Mouse (Mus musculus) embryonic facial prominence, embryonic 13.5 days (tissue): ENCODE data around the gene Cdkn2aipnl. TPM values are rescaled to one million over a fixed set of nuclear protein-coding genes. Genes with fewer than 3 reads are reported as not detected.

Experiments
- ATAC-seq: fragments of 200-750 bp; cut with Nextera tagmentation; 2 replicates; pipeline ENCODE4 v1.8.0; 2017; ENCODE audit warnings: low read depth; ENCODE audit not compliant: insufficient number of reproducible peaks, insufficient read depth, low FRiP score, low TSS enrichment
- H3K27ac ChIP-seq: fragments of 300-500 bp; sonication (generic); 2 replicates; pipeline ENCODE4 v1.5.1; 2015; ENCODE audit warnings: moderate library complexity, mild to moderate bottlenecking, inconsistent platforms
- H3K27me3 ChIP-seq: fragments of 300-500 bp; sonication (generic); 2 replicates; pipeline ENCODE4 v1.6.1; 2015; ENCODE audit warnings: mild to moderate bottlenecking, inconsistent platforms
- H3K36me3 ChIP-seq: fragments of 300-500 bp; sonication (generic); 2 replicates; pipeline ENCODE4 v1.6.1; 2015; ENCODE audit warnings: mild to moderate bottlenecking, inconsistent platforms
- H3K4me1 ChIP-seq: fragments of 300-500 bp; sonication (generic); 2 replicates; pipeline ENCODE4 v1.6.1; 2015; ENCODE audit warnings: inconsistent platforms
- H3K4me2 ChIP-seq: fragments of 300-500 bp; sonication (generic); 2 replicates; pipeline ENCODE4 v1.6.1; 2015; ENCODE audit warnings: moderate library complexity, mild to moderate bottlenecking, inconsistent platforms
- H3K4me3 ChIP-seq: fragments of 300-500 bp; sonication (generic); 2 replicates; pipeline ENCODE4 v1.5.1; 2015; ENCODE audit warnings: mild to moderate bottlenecking, inconsistent platforms
- H3K9ac ChIP-seq: fragments of 300-500 bp; sonication (generic); 2 replicates; pipeline ENCODE4 v1.6.1; 2015; ENCODE audit warnings: mild to moderate bottlenecking, inconsistent platforms
- H3K9me3 ChIP-seq: fragments of 300-500 bp; sonication (generic); 2 replicates; pipeline ENCODE4 v1.6.1; 2016; ENCODE audit warnings: inconsistent platforms
- WGBS: fragments of 180-500 bp; shearing (Covaris S2); methylation state at CpG from one replicate; pipeline ENCODE4 v1.1.7; 2015; ENCODE audit warnings: mixed read lengths; 5-methylcytosine and 5-hydroxymethylcytosine counted together
- polyA plus RNA-seq: library from polyadenylated mRNA; unstranded; fragments of >200 nt; fragmentation: Nextera tagmentation; extraction: Ambion mirVana; gene quantifications from 2 replicates; pipeline ENCODE4 v1.2.1, GENCODE M21; 2015

The Cdkn2aipnl gene
- polyA plus RNA-seq, 1 experiment from 2014 or later = 104 TPM

DNA sequence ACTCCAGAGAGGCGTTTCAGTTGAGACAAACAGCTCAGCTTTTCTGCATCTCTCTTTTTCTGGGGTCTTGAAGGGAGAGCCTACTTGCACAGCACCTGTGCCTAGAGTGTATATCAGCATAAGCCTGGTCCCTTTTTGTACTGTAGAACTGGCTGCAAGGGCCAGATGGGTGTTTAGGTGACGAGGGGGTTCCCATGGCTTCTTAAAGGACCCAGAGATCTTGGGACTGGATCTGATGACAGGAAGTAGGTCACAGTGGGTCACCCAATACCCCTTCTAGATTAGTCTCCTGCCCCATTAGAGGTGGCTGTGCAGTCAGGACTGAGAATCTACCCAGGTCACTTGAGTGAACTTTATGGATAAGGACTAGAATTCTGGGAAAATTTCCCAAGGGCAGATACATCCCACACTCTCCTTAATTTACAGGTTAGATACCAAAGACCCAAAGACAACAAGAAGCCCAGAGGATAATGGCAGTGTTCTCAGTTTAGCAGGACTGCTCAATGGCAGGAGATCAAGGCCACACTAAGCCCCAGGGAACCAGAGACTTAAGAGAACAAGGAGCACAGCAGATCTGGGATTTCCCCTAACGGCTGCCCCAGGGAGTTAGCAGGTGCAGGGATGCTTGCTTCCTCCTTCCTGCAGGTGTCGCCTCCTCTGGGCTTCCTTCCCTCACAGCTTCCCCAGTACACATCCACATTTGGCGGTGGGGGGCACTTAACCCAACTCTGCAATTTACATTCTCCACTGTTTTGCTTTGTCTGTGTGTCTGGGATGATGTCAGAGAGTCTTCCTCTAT is 31.6 kb upstream of the Cdkn2aipnl start:
- WGBS = 51% methylated on average over 5 of the region's 5 CpGs
- no peak overlapping the region for H3K9ac ChIP-seq
- no peak overlapping the region for H3K4me2 ChIP-seq
- no peaks in the 10 kb centered on the region for H3K36me3 ChIP-seq
- H3K9me3 ChIP-seq = no peaks in the 10 kb centered on the region
- H3K27me3 ChIP-seq = no peaks in the 10 kb centered on the region
- no peak overlapping the region for H3K27ac ChIP-seq
- no peak overlapping the region for H3K4me3 ChIP-seq
- ATAC-seq = no peak
- peaks cover 6% of the 10 kb centered on the region; the same call in 1 of the 2 replicates for H3K4me1 ChIP-seq

DNA sequence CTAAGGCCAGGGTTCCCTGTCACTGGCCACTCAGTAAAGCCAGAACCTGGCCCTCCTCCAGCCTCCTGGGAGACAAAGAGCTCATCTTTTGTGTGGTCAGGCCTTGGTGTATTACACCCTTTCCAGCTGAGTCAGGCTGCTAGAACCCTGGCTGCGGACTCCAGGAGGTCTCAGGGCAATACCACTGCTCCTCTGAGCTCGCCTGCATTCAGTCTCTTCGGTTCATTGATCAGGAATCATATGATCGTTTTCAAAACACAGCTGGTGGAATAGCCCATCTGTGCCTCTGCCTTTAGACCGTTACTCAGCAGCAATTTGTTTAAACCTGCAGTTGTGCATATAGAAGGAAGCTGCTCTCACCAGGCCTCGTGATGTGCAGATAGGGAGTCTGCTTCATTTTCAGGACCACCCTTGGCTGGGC is 30.1 kb upstream of the Cdkn2aipnl start:
- no peak overlapping the region for H3K4me3 ChIP-seq
- H3K9ac ChIP-seq = no peak overlapping the region
- H3K27ac ChIP-seq = no peak overlapping the region
- 73% methylated on average over 6 of the region's 6 CpGs for WGBS
- H3K9me3 ChIP-seq = no peaks in the 10 kb centered on the region
- no peak for ATAC-seq
- no peak overlapping the region for H3K4me2 ChIP-seq
- H3K4me1 ChIP-seq = peaks cover 8% of the 10 kb centered on the region
- H3K27me3 ChIP-seq = no peaks in the 10 kb centered on the region
- no peaks in the 10 kb centered on the region for H3K36me3 ChIP-seq

DNA sequence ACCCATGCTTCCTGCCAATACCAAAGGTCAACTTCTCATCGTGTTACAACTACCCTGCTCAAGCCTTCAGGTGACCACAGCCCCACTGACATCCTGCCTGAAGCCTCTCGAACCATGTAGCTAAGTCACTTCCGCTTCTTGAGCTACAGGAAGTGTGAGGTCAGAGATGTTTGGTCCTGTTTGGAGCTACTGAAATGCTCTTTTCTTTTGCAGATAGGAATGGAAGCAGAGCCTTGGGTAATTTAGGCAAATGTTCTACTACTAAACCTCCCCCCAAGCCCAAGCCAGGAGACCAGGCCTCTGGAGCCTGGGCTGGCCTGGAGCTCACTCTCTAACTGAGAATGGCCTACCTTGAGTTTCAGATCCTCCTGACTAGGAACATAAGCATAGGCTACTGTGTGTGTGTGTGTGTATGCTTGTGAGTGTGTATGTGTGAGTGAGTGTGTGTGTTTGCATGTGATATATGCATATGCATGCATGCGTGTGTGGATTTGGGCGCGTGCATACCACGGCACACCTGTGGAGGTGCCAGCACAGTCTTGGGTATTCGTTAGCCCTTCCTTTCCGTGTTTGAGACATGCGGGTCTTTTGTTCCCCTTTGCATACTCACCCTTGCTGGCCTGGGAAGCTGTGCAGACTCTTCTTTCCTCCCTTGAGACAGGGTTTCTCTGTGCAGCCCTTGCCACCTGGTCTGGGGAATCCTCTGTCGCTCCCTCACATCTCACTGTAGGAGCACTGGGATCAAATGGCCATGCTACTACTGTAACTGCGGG is 28.5 kb upstream of the Cdkn2aipnl start:
- H3K27ac ChIP-seq = no peak overlapping the region
- H3K36me3 ChIP-seq = no peaks in the 10 kb centered on the region
- no peak overlapping the region for H3K4me3 ChIP-seq
- no peaks in the 10 kb centered on the region for H3K9me3 ChIP-seq
- no peak for ATAC-seq
- peaks cover 22% of the 10 kb centered on the region for H3K4me1 ChIP-seq
- no peaks in the 10 kb centered on the region for H3K27me3 ChIP-seq
- H3K9ac ChIP-seq = no peak overlapping the region
- WGBS = 79% methylated on average over 12 of the region's 12 CpGs
- no peak overlapping the region for H3K4me2 ChIP-seq

DNA sequence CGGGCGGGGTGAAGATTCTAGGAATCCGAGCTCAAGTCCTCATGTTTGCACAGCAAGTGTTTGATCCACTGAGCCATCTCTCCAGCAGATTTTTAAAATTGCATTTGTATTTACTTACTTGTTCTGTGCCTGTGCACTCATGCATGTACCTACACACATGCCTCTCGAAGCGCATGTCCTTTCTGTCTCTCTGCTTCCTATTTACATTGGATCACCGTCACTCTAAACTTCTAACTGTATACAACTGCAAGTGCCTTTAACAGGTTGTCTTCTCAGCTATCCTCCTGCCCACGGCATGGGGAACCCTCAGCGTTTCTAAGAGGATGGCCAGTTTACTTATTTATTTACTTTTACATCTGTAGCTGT is 27.9 kb upstream of the Cdkn2aipnl start:
- Histone ChIP-seq H3K36me3 (no peaks in the 10 kb centered on the region), H3K9ac (no peak overlapping the region), H3K27me3 (no peaks in the 10 kb centered on the region), H3K27ac (no peak overlapping the region), H3K4me3 (no peak overlapping the region), H3K4me1 (peaks cover 22% of the 10 kb centered on the region), H3K4me2 (no peak overlapping the region), H3K9me3 (no peaks in the 10 kb centered on the region)
- no peak for ATAC-seq
- WGBS = 81% methylated on average over 8 of the region's 8 CpGs

DNA sequence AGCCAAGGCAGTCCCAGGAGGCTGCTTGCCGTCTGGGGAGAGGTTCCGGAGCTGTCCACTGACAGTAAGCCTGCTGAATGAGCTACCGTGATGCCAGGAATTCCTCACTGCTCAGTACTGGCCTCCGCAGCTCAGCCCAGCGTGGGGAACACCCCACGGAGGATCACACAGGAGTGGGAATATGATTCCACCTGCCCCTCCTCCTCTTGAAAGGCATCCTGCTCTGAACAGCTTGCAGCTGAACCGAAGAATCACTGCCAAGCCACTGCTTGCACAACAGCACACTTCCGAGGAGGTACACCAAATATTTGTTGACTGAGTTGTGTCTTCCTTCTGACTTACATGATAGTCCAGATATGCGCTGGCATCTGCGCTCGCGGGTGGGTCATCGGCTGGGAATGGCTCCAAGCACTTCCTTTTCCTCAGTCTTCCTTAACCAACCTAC is 26.9 kb upstream of the Cdkn2aipnl start:
- no peak overlapping the region for H3K9ac ChIP-seq
- H3K9me3 ChIP-seq = no peaks in the 10 kb centered on the region
- H3K4me1 ChIP-seq = peaks cover 22% of the 10 kb centered on the region
- WGBS = 54% methylated on average over 13 of the region's 13 CpGs
- H3K27ac ChIP-seq = no peak overlapping the region
- H3K4me2 ChIP-seq = no peak overlapping the region
- H3K4me3 ChIP-seq = no peak overlapping the region
- no peaks in the 10 kb centered on the region for H3K36me3 ChIP-seq
- no peaks in the 10 kb centered on the region for H3K27me3 ChIP-seq
- ATAC-seq = no peak

DNA sequence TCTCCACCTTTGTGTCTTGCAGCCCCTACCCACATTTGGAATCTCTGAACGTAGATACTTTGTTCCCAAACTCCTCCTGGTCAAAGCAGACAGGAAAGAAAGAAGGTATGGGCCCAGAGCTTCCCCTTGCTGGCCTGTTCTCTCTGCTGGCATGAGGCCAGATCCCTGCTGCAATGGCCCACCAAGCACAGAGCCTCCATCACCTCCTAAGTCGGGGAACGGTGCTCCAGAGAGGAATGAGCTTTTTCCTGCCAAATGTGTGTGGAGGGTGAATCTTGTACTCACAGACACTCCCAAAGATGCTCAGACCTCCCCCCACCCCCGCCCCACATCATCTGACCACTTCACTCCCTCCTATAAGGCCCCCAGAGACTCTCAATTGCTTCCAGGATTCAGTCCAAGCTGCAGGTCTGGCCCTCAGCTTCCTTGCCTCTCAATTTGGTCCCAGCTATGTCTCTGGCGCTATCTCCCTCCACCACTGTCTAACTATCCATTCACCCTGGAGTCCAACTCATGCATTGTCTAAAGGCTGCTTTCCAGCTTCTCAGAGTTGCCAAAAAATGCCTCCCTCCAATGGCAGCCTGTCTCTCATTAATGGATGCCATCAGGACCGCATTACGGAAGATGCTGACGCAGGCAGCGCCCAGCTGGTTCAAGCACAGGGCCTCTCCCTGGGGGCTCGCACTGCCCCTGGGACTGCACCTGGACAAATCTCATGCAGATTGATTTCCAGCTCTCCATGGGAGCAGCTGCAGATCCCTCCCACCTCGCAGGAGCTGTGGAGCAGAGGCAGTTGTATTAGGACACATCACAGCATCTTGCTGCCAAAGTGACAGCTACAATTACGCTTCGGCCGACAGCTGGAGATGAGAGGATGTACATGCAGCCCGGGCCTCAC is 24.6 kb upstream of the Cdkn2aipnl start:
- Histone ChIP-seq H3K4me1 (peaks cover 22% of the 10 kb centered on the region), H3K36me3 (no peaks in the 10 kb centered on the region), H3K27ac (peak overlapping the region; percentile 51; the same call in 1 of the 2 replicates), H3K9ac (no peak overlapping the region), H3K27me3 (no peaks in the 10 kb centered on the region), H3K4me3 (no peak overlapping the region), H3K9me3 (no peaks in the 10 kb centered on the region), H3K4me2 (peak overlapping the region; percentile 39)
- 30% methylated on average over 15 of the region's 15 CpGs for WGBS
- no peak for ATAC-seq

DNA sequence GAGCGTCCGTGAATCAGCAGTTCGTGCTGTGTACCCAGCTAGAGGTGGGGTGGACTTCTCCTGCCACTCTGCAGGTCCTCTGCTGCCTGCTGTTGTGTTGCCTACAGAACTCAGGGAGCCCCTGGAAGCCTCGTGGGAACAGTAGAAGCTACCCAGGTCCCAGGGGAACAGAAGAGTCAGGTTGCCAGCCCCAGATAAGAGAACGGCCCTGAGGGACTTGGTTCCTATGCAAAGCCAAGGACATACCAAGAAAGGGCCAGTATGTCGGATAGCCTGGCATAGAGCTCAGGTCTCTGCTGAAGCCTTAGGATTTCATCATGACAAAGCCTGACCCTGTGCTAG is 24.0 kb upstream of the Cdkn2aipnl start:
- Histone ChIP-seq H3K4me3 (no peak overlapping the region), H3K36me3 (no peaks in the 10 kb centered on the region), H3K27ac (peak overlapping the region; percentile 51; the same call in 1 of the 2 replicates), H3K4me1 (peaks cover 22% of the 10 kb centered on the region), H3K9me3 (no peaks in the 10 kb centered on the region), H3K27me3 (no peaks in the 10 kb centered on the region), H3K4me2 (peak overlapping the region; percentile 39), H3K9ac (no peak overlapping the region)
- 31% methylated on average over 6 of the region's 6 CpGs for WGBS
- ATAC-seq = no peak

DNA sequence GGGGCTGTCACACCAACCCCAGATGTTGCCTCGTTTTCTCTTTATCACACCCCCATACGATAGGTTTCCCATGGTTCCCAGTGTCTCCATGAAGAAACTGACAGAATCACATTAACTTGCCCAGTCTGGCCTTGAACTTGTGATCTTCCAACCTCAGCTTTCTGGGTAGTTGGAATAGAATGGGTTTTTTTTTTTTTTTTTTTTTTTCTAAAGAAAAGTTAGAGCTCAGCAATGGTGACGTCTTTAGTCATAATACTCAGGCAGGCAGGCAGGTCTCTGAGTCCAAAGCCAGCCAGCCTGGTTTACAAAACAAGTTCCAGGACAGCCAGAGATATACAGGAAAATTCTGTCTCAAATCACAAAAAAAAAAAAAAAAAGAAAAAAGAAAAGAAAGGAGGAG is 23.2 kb upstream of the Cdkn2aipnl start:
- Histone ChIP-seq H3K9me3 (no peaks in the 10 kb centered on the region), H3K4me1 (peaks cover 22% of the 10 kb centered on the region), H3K27ac (no peak overlapping the region), H3K9ac (no peak overlapping the region), H3K27me3 (no peaks in the 10 kb centered on the region), H3K4me3 (no peak overlapping the region), H3K36me3 (no peaks in the 10 kb centered on the region), H3K4me2 (no peak overlapping the region)
- 80% methylated on average over 3 of the region's 3 CpGs for WGBS
- no peak for ATAC-seq

DNA sequence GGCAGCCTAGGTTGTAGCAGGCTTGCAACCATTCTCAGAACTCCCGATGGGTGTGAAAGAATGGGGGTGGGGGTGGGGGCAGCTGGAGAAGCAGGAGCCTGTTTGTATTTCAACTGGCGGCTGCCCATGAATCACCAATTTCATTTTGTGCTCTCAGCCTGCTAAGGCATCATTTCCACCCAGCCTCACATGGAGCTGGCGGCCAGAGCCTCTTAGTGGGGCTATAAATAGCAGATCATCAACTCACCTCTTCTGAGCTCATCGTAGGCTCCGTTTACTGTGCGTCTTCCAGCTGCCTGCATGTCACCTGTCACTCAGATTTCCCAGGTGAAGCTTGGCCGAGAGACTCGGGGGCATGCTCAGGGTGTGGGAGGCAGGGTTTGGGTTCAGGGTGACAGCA is 21.9 kb upstream of the Cdkn2aipnl start:
- Histone ChIP-seq H3K4me2 (no peak overlapping the region), H3K9me3 (no peaks in the 10 kb centered on the region), H3K27me3 (no peaks in the 10 kb centered on the region), H3K4me1 (peaks cover 18% of the 10 kb centered on the region), H3K27ac (no peak overlapping the region), H3K9ac (0 out of 2 replicates have a peak overlapping the region, but pooled peaks have one; percentile 33), H3K4me3 (no peak overlapping the region), H3K36me3 (no peaks in the 10 kb centered on the region)
- ATAC-seq = no peak
- whole genome bisulfite sequencing = 32% methylated on average over 8 of the region's 8 CpGs

DNA sequence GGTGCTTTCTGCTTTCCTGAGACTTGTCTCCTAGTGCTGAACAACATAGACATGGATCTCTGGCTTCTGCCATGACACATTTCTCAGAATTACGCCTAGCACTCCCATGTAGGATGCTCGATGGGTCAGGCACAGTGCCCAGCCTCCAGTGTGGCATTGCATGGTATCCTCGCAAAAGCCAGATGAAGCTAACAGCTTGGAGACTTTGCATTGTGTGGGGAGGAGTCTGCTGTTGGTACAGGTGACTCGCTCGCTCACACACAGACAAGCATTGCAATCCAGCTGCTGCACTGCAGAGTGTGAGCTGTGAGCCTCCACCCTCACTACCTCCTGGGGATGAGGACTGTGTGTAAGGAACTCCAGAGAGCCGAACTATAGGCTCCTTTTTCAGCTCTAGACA is 21.3 kb upstream of the Cdkn2aipnl start:
- Histone ChIP-seq H3K9me3 (no peaks in the 10 kb centered on the region), H3K27me3 (no peaks in the 10 kb centered on the region), H3K4me2 (no peak overlapping the region), H3K9ac (no peak overlapping the region), H3K4me3 (no peak overlapping the region), H3K36me3 (no peaks in the 10 kb centered on the region), H3K27ac (no peak overlapping the region), H3K4me1 (peaks cover 15% of the 10 kb centered on the region)
- no peak for ATAC-seq
- 75% methylated on average over 6 of the region's 6 CpGs for WGBS

DNA sequence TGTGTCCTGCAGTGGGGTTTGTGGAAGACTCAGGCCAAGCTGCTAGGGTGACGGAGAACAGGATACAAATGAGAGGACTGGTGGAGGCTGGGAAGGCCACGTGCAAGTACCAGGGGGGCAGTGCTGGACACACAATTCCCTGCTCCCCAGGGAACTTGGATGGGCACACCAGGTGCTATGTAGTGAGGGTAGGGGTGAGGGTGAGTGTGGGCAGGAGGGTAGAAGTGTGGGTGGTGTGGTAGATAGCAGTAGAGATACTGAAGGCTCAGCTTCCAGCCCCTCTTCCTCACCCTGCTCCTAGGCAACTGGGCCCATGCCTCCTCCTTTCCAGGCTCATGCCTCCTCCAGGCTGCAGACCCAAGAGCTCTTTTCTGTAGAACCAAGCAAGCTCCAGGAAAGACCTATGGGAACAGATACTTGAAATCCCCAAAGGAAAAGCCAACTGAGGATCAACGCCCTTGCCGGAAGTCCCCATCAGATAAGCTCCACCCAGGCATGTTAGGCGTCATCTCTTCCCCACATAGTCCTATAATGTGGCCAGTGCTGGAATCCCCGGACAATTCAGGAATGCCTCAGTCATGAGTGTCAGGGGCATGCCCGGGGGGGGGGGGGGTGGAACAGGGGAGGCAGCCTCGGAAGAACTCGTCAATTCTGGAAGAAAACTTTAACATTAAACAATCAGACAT is 18.2 kb upstream of the Cdkn2aipnl start:
- no peak overlapping the region for H3K9ac ChIP-seq
- H3K4me1 ChIP-seq = no peaks in the 10 kb centered on the region
- H3K9me3 ChIP-seq = no peaks in the 10 kb centered on the region
- no peak for ATAC-seq
- no peak overlapping the region for H3K4me3 ChIP-seq
- H3K27me3 ChIP-seq = no peaks in the 10 kb centered on the region
- WGBS = 77% methylated on average over 9 of the region's 9 CpGs
- H3K36me3 ChIP-seq = no peaks in the 10 kb centered on the region
- no peak overlapping the region for H3K4me2 ChIP-seq
- H3K27ac ChIP-seq = no peak overlapping the region
